Mouse (Mus musculus) forebrain, embryonic 13.5 days (tissue): ENCODE results near the gene Ctla4. TPM values are rescaled to one million over a fixed set of nuclear protein-coding genes. Genes with fewer than 3 reads are reported as not detected.

ENCODE experiments used
- ATAC-seq: fragments of 200-750 bp; cut with Nextera tagmentation; 2 replicates; pipeline ENCODE4 v1.8.0; 2017
- H3K27ac ChIP-seq: fragments of 300-500 bp; sonication (generic); 2 replicates; pipeline ENCODE4 v1.5.1; 2015; ENCODE audit warnings: inconsistent platforms, mild to moderate bottlenecking, moderate library complexity
- H3K27me3 ChIP-seq: fragments of 300-500 bp; sonication (generic); 2 replicates; pipeline ENCODE4 v1.6.1; 2015; ENCODE audit warnings: mild to moderate bottlenecking, inconsistent platforms
- H3K36me3 ChIP-seq: fragments of 300-500 bp; sonication (generic); 2 replicates; pipeline ENCODE4 v1.6.1; 2015; ENCODE audit warnings: mild to moderate bottlenecking, inconsistent platforms; ENCODE audit not compliant: poor library complexity, severe bottlenecking
- H3K4me1 ChIP-seq: fragments of 300-500 bp; sonication (generic); 2 replicates; pipeline ENCODE4 v1.6.1; 2015; ENCODE audit warnings: inconsistent platforms
- H3K4me2 ChIP-seq: fragments of 300-500 bp; sonication (generic); 2 replicates; pipeline ENCODE4 v1.6.1; 2015; ENCODE audit warnings: inconsistent platforms, mild to moderate bottlenecking, moderate library complexity
- H3K4me3 ChIP-seq: fragments of 300-500 bp; sonication (generic); 2 replicates; pipeline ENCODE4 v1.5.1; 2015; ENCODE audit warnings: mild to moderate bottlenecking, inconsistent platforms
- H3K9ac ChIP-seq: fragments of 300-500 bp; sonication (generic); 2 replicates; pipeline ENCODE4 v1.6.1; 2015; ENCODE audit warnings: mild to moderate bottlenecking, inconsistent platforms
- H3K9me3 ChIP-seq: fragments of 300-500 bp; sonication (generic); replicated peaks from 2 replicates; pipeline ENCODE4 v1.6.1; 2016; ENCODE audit warnings: inconsistent platforms
- WGBS: fragments of 180-500 bp; shearing (Covaris S2); methylation state at CpG from one replicate; pipeline ENCODE4 v1.1.7; 2015; 5-methylcytosine and 5-hydroxymethylcytosine counted together
- polyA plus RNA-seq: library from polyadenylated mRNA; unstranded; fragments of >200 nt; fragmentation: Nextera tagmentation; extraction: Ambion mirVana; gene quantifications from 2 replicates; pipeline ENCODE4 v1.2.1, GENCODE M21; 2015

Ctla4 gene
- polyA plus RNA-seq, 1 experiment from 2014 or later = not detected

- Histone ChIP-seq H3K27ac (no peak overlapping the region), H3K27me3 (no peaks in the 10 kb centered on the region), H3K4me1 (no peaks in the 10 kb centered on the region), H3K4me3 (no peak overlapping the region), H3K9me3 (no peaks in the 10 kb centered on the region), H3K4me2 (no peak overlapping the region), H3K36me3 (no peaks in the 10 kb centered on the region), H3K9ac (no peak overlapping the region)
- no peak for ATAC-seq
- 91% methylated on average over 3 of the region's 3 CpGs for WGBS
Observed at GRCm38 (mm10) chr1:60955186-60955585, 68.4 kb downstream of the Ctla4 start.

GRCm38 (mm10) chr1:60956196-60956595 is 69.4 kb downstream of the Ctla4 start:
- 85% methylated on average over 6 of the region's 6 CpGs for WGBS
- Histone ChIP-seq H3K4me2 (no peak overlapping the region), H3K27me3 (no peaks in the 10 kb centered on the region), H3K4me1 (no peaks in the 10 kb centered on the region), H3K36me3 (no peaks in the 10 kb centered on the region), H3K27ac (no peak overlapping the region), H3K4me3 (no peak overlapping the region), H3K9ac (no peak overlapping the region), H3K9me3 (no peaks in the 10 kb centered on the region)
- no peak for ATAC-seq

- H3K9me3 ChIP-seq = no peaks in the 10 kb centered on the region
- ATAC-seq = no peak
- H3K4me2 ChIP-seq = no peak overlapping the region
- H3K27me3 ChIP-seq = no peaks in the 10 kb centered on the region
- no peak overlapping the region for H3K9ac ChIP-seq
- no peak overlapping the region for H3K27ac ChIP-seq
- no peak overlapping the region for H3K4me3 ChIP-seq
- no peaks in the 10 kb centered on the region for H3K36me3 ChIP-seq
- 81% methylated on average over 1 of the region's 1 CpGs for WGBS
- H3K4me1 ChIP-seq = no peaks in the 10 kb centered on the region
Observed at GRCm38 (mm10) chr1:60958287-60958686, 71.5 kb downstream of the Ctla4 start.

GRCm38 (mm10) chr1:60959246-60959645 is 72.4 kb downstream of the Ctla4 start:
- Histone ChIP-seq H3K9me3 (no peaks in the 10 kb centered on the region), H3K36me3 (no peaks in the 10 kb centered on the region), H3K4me3 (no peak overlapping the region), H3K27me3 (no peaks in the 10 kb centered on the region), H3K27ac (no peak overlapping the region), H3K9ac (no peak overlapping the region), H3K4me2 (no peak overlapping the region), H3K4me1 (no peaks in the 10 kb centered on the region)
- WGBS = 89% methylated on average over 4 of the region's 4 CpGs
- ATAC-seq = no peak

GRCm38 (mm10) chr1:60960451-60960850 is 73.7 kb downstream of the Ctla4 start:
- H3K9ac ChIP-seq = no peak overlapping the region
- 87% methylated on average over 11 of the region's 11 CpGs for WGBS
- H3K27me3 ChIP-seq = no peaks in the 10 kb centered on the region
- H3K4me3 ChIP-seq = no peak overlapping the region
- no peak overlapping the region for H3K4me2 ChIP-seq
- H3K36me3 ChIP-seq = no peaks in the 10 kb centered on the region
- H3K4me1 ChIP-seq = no peaks in the 10 kb centered on the region
- no peak overlapping the region for H3K27ac ChIP-seq
- no peak for ATAC-seq
- no peaks in the 10 kb centered on the region for H3K9me3 ChIP-seq

- Histone ChIP-seq H3K9me3 (no peaks in the 10 kb centered on the region), H3K9ac (no peak overlapping the region), H3K4me3 (no peak overlapping the region), H3K4me2 (no peak overlapping the region), H3K27ac (no peak overlapping the region), H3K36me3 (no peaks in the 10 kb centered on the region), H3K4me1 (no peaks in the 10 kb centered on the region), H3K27me3 (no peaks in the 10 kb centered on the region)
- WGBS = 36% methylated on average over 4 of the region's 4 CpGs
- ATAC-seq = 0 out of 2 replicates have a peak, but pooled peaks have one; percentile 53
Observed at GRCm38 (mm10) chr1:60961080-60961479, 74.3 kb downstream of the Ctla4 start.

GRCm38 (mm10) chr1:60962095-60962494 is 75.3 kb downstream of the Ctla4 start:
- H3K4me1 ChIP-seq = no peaks in the 10 kb centered on the region
- H3K27me3 ChIP-seq = no peaks in the 10 kb centered on the region
- H3K4me3 ChIP-seq = no peak overlapping the region
- no peak overlapping the region for H3K9ac ChIP-seq
- no peak for ATAC-seq
- H3K4me2 ChIP-seq = no peak overlapping the region
- no peaks in the 10 kb centered on the region for H3K9me3 ChIP-seq
- WGBS = 88% methylated on average over 4 of the region's 4 CpGs
- no peak overlapping the region for H3K27ac ChIP-seq
- H3K36me3 ChIP-seq = no peaks in the 10 kb centered on the region

Other genes starting within 250 kb of the Ctla4 start
- gene Cd28, start 170.2 kb upstream of the Ctla4 start, polyA plus RNA-seq = 0.04 and 0.05 TPM in 2 replicates
- 0.06 TPM in 1 of 2 replicates, not detected in the other for gene Icos, start 90.9 kb downstream of the Ctla4 start, polyA plus RNA-seq